Mouse (Mus musculus) cerebellum, adult 9-11 months (tissue): ENCODE measurements around the gene Olfr152.

Experiments
- DNase-seq: peaks from one replicate; pipeline ENCODE4 v3.0.0; 2022

Olfr152 gene

GRCm38 (mm10) chr2:87779183-87779582 lies at the start of gene Olfr152:
Gene Olfr152 (plus strand): TSS chr2:87779483.
- DNase-seq, result no peak

DNA sequence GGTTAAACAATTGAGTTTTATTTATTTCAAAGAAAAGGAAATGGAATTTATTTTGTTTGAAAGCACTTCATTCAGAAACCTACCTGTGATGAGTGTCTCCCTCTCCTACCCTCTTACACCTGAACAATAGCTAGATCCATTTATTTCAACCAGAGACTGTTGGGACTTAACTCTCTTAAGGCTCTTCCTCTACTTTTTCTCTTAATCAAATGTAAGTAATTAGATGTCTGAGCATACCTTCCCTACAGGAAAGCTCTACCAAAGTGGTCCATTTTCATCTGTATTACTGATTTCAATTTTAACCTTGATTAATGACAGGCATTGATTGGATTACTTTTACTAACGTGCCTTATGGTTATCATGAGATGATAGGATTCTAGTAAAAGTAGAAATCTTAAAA lies 39.4 kb upstream of the Olfr152 start, which contains the start of gene Olfr1138:
TSS of gene Olfr1138 (minus strand) at position 101 of the 400 bp plus-strand sequence.
- no peak for DNase-seq

DNA sequence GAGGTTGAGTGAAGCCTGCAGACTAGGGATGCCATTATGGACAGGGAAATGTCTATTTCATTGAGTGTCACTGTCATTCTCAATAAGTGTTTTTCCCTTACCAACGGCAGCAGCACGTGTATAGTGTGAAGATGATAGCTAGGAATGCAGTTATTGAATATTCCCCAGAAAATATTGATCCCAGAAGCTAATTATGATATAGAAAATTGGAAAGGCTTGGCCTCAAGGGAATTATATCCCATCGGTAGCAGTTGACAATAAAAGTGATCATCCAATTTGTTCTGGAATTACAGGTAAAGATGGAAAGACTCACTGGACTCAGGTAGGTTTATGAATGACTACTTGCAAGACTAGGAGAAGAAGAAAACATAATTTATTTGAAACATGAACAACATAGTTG lies 35.8 kb upstream of the Olfr152 start, which contains the start of gene Olfr1140:
TSS of gene Olfr1140 (plus strand) at position 301 of the 400 bp plus-strand sequence.
- DNase-seq, result no peak

DNA sequence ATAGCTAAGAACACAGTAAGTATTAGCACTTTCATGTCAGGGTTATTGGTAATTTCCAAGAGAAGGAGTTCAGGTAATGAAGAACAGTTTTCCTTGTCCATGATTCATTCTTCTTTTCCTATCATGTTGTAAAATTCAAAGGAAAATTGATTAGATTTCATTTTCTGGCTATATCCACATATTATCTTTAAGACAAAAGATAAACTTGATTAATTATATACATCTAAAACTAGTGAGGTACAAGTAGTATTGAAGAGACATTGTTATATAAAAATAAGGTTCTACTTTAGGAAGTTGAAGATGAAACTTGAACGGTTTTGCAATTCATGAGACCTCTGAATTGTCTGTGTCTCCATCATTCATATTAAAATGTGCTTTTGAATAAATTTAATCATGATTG lies 25.4 kb upstream of the Olfr152 start, which contains the start of gene Olfr1141:
TSS of gene Olfr1141 (minus strand) at position 101 of the 400 bp plus-strand sequence.
- no peak for DNase-seq

GRCm38 (mm10) chr2:87776143-87776542 lies 3.1 kb upstream of the Olfr152 start:
- no peak for DNase-seq

DNA sequence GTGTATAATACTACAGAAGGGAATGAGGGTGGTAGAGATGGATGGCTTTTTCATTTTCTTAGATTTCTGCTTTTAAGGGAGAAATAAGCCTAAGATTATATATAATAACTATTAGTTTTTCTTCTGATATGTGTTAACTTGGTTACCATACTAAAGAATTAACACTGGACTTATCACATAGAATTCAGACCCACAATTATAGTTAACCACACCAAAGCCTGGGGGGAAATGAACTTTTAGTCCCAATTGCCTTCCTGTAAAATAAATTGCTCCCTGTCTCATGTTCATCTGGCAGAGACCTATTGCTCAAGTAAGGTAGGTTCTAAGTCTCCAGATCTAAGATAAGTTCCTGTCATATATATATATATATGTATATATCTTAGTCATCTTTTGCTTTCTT lies 21.0 kb downstream of the Olfr152 start, which contains the start of gene Olfr1143:
TSS of gene Olfr1143 (plus strand) at position 301 of the 400 bp plus-strand sequence.
- DNase-seq, result no peak

- DNase-seq, result no peak
These were observed 30.2 kb downstream of the Olfr152 start, which contains the start of gene Olfr1145 for GRCm38 (mm10) chr2:87809522-87809921. Gene Olfr1145 (plus strand): TSS chr2:87809822.

DNA sequence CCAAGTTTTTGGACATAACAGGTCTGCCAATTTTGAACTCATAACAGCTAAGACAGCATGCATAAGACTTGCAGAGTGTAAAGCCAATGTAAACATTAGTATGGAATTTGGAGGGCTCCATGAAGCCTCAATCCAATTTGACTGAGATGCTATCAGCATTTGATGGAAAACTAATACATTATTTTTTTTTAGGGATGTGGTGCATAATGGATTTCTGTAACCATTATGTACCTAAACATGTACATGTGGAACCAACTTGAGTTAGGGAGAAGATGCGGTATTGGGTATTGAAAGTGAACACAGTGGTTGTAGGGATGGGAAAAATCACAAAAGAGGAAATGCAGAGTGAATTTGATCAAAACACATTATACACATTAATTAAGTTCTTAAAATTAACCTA lies 51.0 kb downstream of the Olfr152 start, which contains the start of gene Olfr1148:
TSS of gene Olfr1148 (plus strand) at position 301 of the 400 bp plus-strand sequence.
- no peak for DNase-seq
